Mouse (Mus musculus) neural tube, embryonic 14.5 days (tissue): Measurements from ENCODE around the gene Sphk1. TPM values are rescaled to one million over a fixed set of nuclear protein-coding genes. Genes with fewer than 3 reads are reported as not detected.

Source experiments
- ATAC-seq: fragments of 200-750 bp; cut with Nextera tagmentation; 2 replicates; pipeline ENCODE4 v1.8.0; 2017; ENCODE audit warnings: low read depth, mild to moderate bottlenecking, moderate TSS enrichment, moderate library complexity
- H3K27ac ChIP-seq: fragments of 300-500 bp; sonication (generic); 2 replicates; pipeline ENCODE4 v1.5.1; 2014; ENCODE audit warnings: low read depth, mild to moderate bottlenecking, control low read depth, low read length, moderate library complexity, mixed read lengths
- H3K27me3 ChIP-seq: fragments of 300-500 bp; sonication (generic); 2 replicates; pipeline ENCODE4 v1.6.1; 2014; ENCODE audit warnings: low read length; ENCODE audit not compliant: control insufficient read depth, insufficient read depth
- H3K36me3 ChIP-seq: fragments of 300-500 bp; sonication (generic); 2 replicates; pipeline ENCODE4 v1.6.1; 2014; ENCODE audit warnings: low read length, mixed read lengths; ENCODE audit not compliant: control insufficient read depth, insufficient read depth
- H3K4me1 ChIP-seq: fragments of 300-500 bp; sonication (generic); 2 replicates; pipeline ENCODE4 v1.6.1; 2014; ENCODE audit warnings: low read length; ENCODE audit not compliant: control insufficient read depth, insufficient read depth
- H3K4me2 ChIP-seq: fragments of 300-500 bp; sonication (generic); 2 replicates; pipeline ENCODE4 v1.6.1; 2014; ENCODE audit warnings: mild to moderate bottlenecking, low read depth, low read length, control low read depth
- H3K4me3 ChIP-seq: fragments of 300-500 bp; sonication (generic); 2 replicates; pipeline ENCODE4 v1.5.1; 2014; ENCODE audit warnings: low read depth, low read length, control low read depth, mixed read lengths
- H3K9ac ChIP-seq: fragments of 300-500 bp; sonication (generic); replicated peaks from 2 replicates; pipeline ENCODE4 v1.6.1; 2014; ENCODE audit warnings: low read depth, mild to moderate bottlenecking, control low read depth, low read length, mixed read lengths
- H3K9me3 ChIP-seq: fragments of 300-500 bp; sonication (generic); 2 replicates; pipeline ENCODE4 v1.6.1; 2016; ENCODE audit warnings: low read length; ENCODE audit not compliant: control insufficient read depth
- WGBS: fragments of 180-500 bp; shearing (Covaris S2); extraction: QIAGEN DNeasy Blood & Tissue Kit; methylation state at CpG from one replicate; pipeline ENCODE4 v1.1.7; 2014; 5-methylcytosine and 5-hydroxymethylcytosine counted together
- polyA plus RNA-seq: library from polyadenylated mRNA; unstranded; fragments of >200 nt; fragmentation: Nextera tagmentation; extraction: Ambion mirVana; gene quantifications from 2 replicates; pipeline ENCODE4 v1.2.1, GENCODE M21; 2014

Gene Sphk1
- polyA plus RNA-seq, 1 experiment from 2014 or later = 0.54 TPM

GRCm38 (mm10) chr11:116579280-116579679 is 48.6 kb downstream of the Sphk1 start:
- no peaks in the 10 kb centered on the region for H3K27me3 ChIP-seq
- no peak for ATAC-seq
- H3K4me3 ChIP-seq = no peak overlapping the region
- H3K36me3 ChIP-seq = no peaks in the 10 kb centered on the region
- H3K9me3 ChIP-seq = no peaks in the 10 kb centered on the region
- peaks cover 41% of the 10 kb centered on the region for H3K4me1 ChIP-seq
- no peak overlapping the region for H3K9ac ChIP-seq
- no peak overlapping the region for H3K27ac ChIP-seq
- 96% methylated on average over 3 of the region's 3 CpGs for WGBS
- peak overlapping the region; percentile 56; the same call in 1 of the 2 replicates for H3K4me2 ChIP-seq

GRCm38 (mm10) chr11:116580031-116580652 is 49.4 kb downstream of the Sphk1 start:
- WGBS = 15% methylated on average over 10 of the region's 10 CpGs

GRCm38 (mm10) chr11:116580711-116581375 is 50.1 kb downstream of the Sphk1 start:
- peak overlapping the region; percentile 100 for H3K4me3 ChIP-seq
- under 1% methylated on average over 69 of the region's 91 CpGs for WGBS
- peak overlapping the region; percentile 56 for H3K4me2 ChIP-seq
- H3K9me3 ChIP-seq = no peaks in the 10 kb centered on the region
- peak; percentile 78 for ATAC-seq
- no peaks in the 10 kb centered on the region for H3K36me3 ChIP-seq
- peak overlapping the region; percentile 96 for H3K27ac ChIP-seq
- no peaks in the 10 kb centered on the region for H3K27me3 ChIP-seq
- peaks cover 30% of the 10 kb centered on the region for H3K4me1 ChIP-seq
- peak overlapping the region; percentile 96 for H3K9ac ChIP-seq

More at GRCm38 (mm10) chr11:116580031-116580652, 49.4 kb downstream of the Sphk1 start:
- ATAC-seq = 0 out of 2 replicates have a peak, but pooled peaks have one; percentile 6
- Histone ChIP-seq H3K9me3 (no peaks in the 10 kb centered on the region), H3K27me3 (no peaks in the 10 kb centered on the region), H3K9ac (peak overlapping the region; percentile 96), H3K36me3 (no peaks in the 10 kb centered on the region), H3K27ac (peak overlapping the region; percentile 96), H3K4me3 (peak overlapping the region; percentile 100), H3K4me2 (peak overlapping the region; percentile 56), H3K4me1 (peaks cover 37% of the 10 kb centered on the region)

- Histone ChIP-seq H3K9me3 (no peaks in the 10 kb centered on the region), H3K36me3 (no peaks in the 10 kb centered on the region), H3K27me3 (no peaks in the 10 kb centered on the region), H3K4me2 (peak within 1 kb of the TSS; percentile 56), H3K4me3 (peak within 1 kb of the TSS; percentile 100), H3K27ac (peak within 1 kb of the TSS; percentile 96), H3K9ac (peak within 1 kb of the TSS; percentile 96), H3K4me1 (peaks cover 24% of the 10 kb centered on the region)
- under 1% methylated on average over 46 of the region's 51 CpGs for WGBS
- peak; percentile 86 for ATAC-seq
These were observed 50.7 kb downstream of the Sphk1 start, which contains the start of gene Ube2o for GRCm38 (mm10) chr11:116581376-116581814. TSS of gene Ube2o (minus strand) at chr11:116581447.

- 82% methylated on average over 6 of the region's 6 CpGs for WGBS
- no peak overlapping the region for H3K4me2 ChIP-seq
- ATAC-seq = no peak
- no peaks in the 10 kb centered on the region for H3K9me3 ChIP-seq
- H3K36me3 ChIP-seq = no peaks in the 10 kb centered on the region
- H3K9ac ChIP-seq = no peak overlapping the region
- no peaks in the 10 kb centered on the region for H3K27me3 ChIP-seq
- H3K4me3 ChIP-seq = no peak overlapping the region
- H3K27ac ChIP-seq = no peak overlapping the region
- 0 out of 2 replicates have a peak, but pooled peaks cover 10% of the 10 kb centered on the region for H3K4me1 ChIP-seq
These were observed 55.0 kb downstream of the Sphk1 start for GRCm38 (mm10) chr11:116585682-116586081.

Other genes with a start within 250 kb of the Sphk1 start
- 0.22 and 0.46 TPM in 2 replicates for gene Galr2, start 250.0 kb upstream of the Sphk1 start, polyA plus RNA-seq
- 112 and 129 TPM in 2 replicates for gene Exoc7, start 223.7 kb upstream of the Sphk1 start, polyA plus RNA-seq
- 5.0 and 7.3 TPM in 2 replicates for gene Foxj1, start 195.5 kb upstream of the Sphk1 start, polyA plus RNA-seq
- 63.5 and 87.7 TPM in 2 replicates for gene Rnf157, start 117.9 kb upstream of the Sphk1 start, polyA plus RNA-seq
- gene Ubald2, start 96.8 kb upstream of the Sphk1 start, polyA plus RNA-seq = 64.0 and 68.4 TPM in 2 replicates
- gene Qrich2, start 64.7 kb upstream of the Sphk1 start, polyA plus RNA-seq = not detected in 2 replicates
- gene Prpsap1, start 36.7 kb upstream of the Sphk1 start, polyA plus RNA-seq = 171 and 179 TPM in 2 replicates
- gene Ube2o, start 50.5 kb downstream of the Sphk1 start, polyA plus RNA-seq = 26.2 and 30.2 TPM in 2 replicates
- 0.26 and 0.40 TPM in 2 replicates for gene Aanat, start 55.5 kb downstream of the Sphk1 start, polyA plus RNA-seq
- 0.52 and 1.1 TPM in 2 replicates for gene Rhbdf2, start 96.1 kb downstream of the Sphk1 start, polyA plus RNA-seq
- 2.7 and 3.1 TPM in 2 replicates for gene Prcd, start 122.6 kb downstream of the Sphk1 start, polyA plus RNA-seq
- 23.7 and 29.1 TPM in 2 replicates for gene Cygb, start 123.4 kb downstream of the Sphk1 start, polyA plus RNA-seq
- gene St6galnac1, start 244.6 kb downstream of the Sphk1 start, polyA plus RNA-seq = not detected in 2 replicates